Mouse (Mus musculus) ES-Bruce4 (cell line): ENCODE measurements around the gene Greb1. TPM values are rescaled to one million over a fixed set of nuclear protein-coding genes. Genes with fewer than 3 reads are reported as not detected.

ENCODE experiments used
- H3K27ac ChIP-seq: 2 replicates; pipeline ENCODE4 v1.5.1; 2012; ENCODE audit warnings: low read length, inconsistent platforms; ENCODE audit not compliant: insufficient read depth
- H3K27me3 ChIP-seq: 2 replicates; pipeline ENCODE4 v1.6.1; 2012; ENCODE audit warnings: mild to moderate bottlenecking, low read length, inconsistent platforms; ENCODE audit not compliant: control insufficient read depth, poor library complexity, insufficient read depth, severe bottlenecking
- H3K36me3 ChIP-seq: 2 replicates; pipeline ENCODE4 v1.6.1; 2012; ENCODE audit warnings: inconsistent platforms, mild to moderate bottlenecking, low read length, moderate library complexity; ENCODE audit not compliant: control insufficient read depth, poor library complexity, insufficient read depth, severe bottlenecking
- H3K4me1 ChIP-seq: one replicate; pipeline ENCODE4 v1.8.1; 2011; ENCODE audit warnings: low read length; ENCODE audit not compliant: control insufficient read depth, insufficient read depth
- H3K4me3 ChIP-seq: 2 replicates; pipeline ENCODE4 v1.5.1; 2011; ENCODE audit warnings: low read depth, mild to moderate bottlenecking, low read length
- H3K9ac ChIP-seq: 2 replicates; pipeline ENCODE4 v1.6.1; 2012; ENCODE audit warnings: low read depth, mild to moderate bottlenecking, inconsistent platforms; ENCODE audit not compliant: poor library complexity, severe bottlenecking
- H3K9me3 ChIP-seq: replicated peaks from 2 replicates; pipeline ENCODE4 v1.6.1; 2012; ENCODE audit warnings: mild to moderate bottlenecking, low read length, inconsistent platforms; ENCODE audit not compliant: control insufficient read depth, poor library complexity, insufficient read depth, severe bottlenecking
- CTCF ChIP-seq: IDR thresholded peaks from one replicate; pipeline ENCODE4 v1.8.1; 2011; ENCODE audit warnings: low read depth, low read length
- EP300 ChIP-seq: IDR thresholded peaks from 2 replicates; pipeline ENCODE4 v1.6.1; 2011; ENCODE audit warnings: low read depth, low read length; ENCODE audit not compliant: insufficient read depth
- POLR2A ChIP-seq: IDR thresholded peaks from one replicate; pipeline ENCODE4 v1.8.1; 2011; ENCODE audit warnings: low read length; ENCODE audit not compliant: insufficient read depth
- polyA plus RNA-seq: library from polyadenylated mRNA; stranded (reverse); fragments of >200 nt; gene quantifications from 2 replicates; pipeline ENCODE4 v1.2.4, GENCODE M21; 2011; ENCODE audit warnings: low read depth; ENCODE audit not compliant: missing spikeins, insufficient read depth, insufficient read length

Gene Greb1
- polyA plus RNA-seq, 1 experiment: 10.2 TPM

DNA sequence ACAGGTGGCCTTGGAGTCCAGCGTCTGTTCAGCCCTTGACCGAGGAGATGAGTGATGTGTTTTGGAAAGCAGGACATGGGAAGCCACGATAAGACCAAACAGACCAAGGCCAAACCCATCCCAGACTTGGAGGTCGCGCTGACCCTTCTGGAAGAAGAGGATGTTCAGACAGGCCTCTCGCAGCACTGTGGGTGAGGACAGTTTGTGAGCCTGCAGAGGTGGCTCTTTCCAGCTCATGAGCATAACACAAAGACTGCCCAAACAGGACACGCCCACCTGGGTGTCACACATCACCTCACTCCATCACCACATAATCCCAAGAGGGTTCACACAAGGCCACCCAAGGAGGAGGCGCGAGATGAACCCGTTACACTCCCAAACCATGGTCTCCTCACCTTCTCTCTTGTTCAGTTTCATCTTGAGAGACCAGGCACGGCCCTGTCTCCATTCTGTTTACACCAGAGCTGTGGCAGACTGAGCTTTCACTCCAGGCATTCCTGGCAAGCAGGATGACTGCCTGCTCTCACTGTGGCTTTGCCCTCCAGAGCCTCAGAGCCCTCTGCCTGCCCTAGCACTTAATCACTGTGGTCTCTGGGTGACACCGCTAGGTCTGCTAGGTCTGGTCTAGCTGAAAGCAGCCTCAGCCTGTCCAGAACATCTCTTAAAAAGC lies 35.8 kb downstream of the Greb1 start:
- H3K4me3 ChIP-seq: no peak overlapping the region
- no peak overlapping the region for H3K9ac ChIP-seq
- no peaks in the 10 kb centered on the region for H3K36me3 ChIP-seq
- no peak overlapping the region for H3K27ac ChIP-seq
- no peaks in the 10 kb centered on the region for H3K9me3 ChIP-seq
- TF ChIP-seq EP300 (no peak), CTCF (no peak), POLR2A (no peak)
- peaks cover 3% of the 10 kb centered on the region for H3K4me1 ChIP-seq
- no peaks in the 10 kb centered on the region for H3K27me3 ChIP-seq

DNA sequence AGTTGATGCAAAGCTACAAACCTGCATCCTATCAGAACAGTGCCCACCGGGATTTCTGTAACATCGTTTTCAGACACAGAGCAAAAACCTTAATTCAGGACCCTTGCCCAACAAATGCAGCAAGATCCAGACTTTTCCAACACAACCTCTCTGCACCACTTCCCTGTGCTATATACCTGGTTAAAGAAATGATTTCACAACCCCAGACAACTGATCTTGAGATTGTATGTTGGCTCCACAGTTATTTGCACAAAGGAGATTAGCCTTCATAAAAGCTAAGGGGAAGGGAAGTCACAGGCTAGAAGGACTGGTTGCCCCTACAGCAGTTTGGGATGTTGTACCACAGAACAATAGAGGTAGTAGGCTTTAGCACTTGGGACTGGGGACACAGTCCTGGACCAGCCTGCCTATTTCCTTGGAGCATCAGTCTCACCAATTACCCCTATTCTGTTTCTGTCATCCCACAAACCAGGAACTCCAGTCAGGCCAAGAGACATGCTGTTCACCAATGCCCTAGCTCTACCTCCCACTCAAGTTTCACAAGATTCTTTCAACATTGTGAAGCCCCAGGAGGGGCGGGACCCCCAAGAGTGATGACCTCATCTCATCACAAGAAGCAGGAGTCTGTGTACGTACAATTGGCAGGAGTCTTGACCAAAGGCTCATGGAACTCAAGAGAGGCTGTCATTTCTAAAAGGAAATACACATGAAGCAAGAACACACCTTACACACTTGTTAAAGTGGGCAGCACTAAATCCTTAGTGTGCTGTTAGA lies 36.9 kb downstream of the Greb1 start:
- Histone ChIP-seq H3K9ac (no peak overlapping the region), H3K27ac (no peak overlapping the region), H3K4me1 (peaks cover 3% of the 10 kb centered on the region), H3K36me3 (no peaks in the 10 kb centered on the region), H3K4me3 (no peak overlapping the region), H3K27me3 (no peaks in the 10 kb centered on the region), H3K9me3 (no peaks in the 10 kb centered on the region)
- TF ChIP-seq EP300 (no peak), POLR2A (no peak), CTCF (no peak)

DNA sequence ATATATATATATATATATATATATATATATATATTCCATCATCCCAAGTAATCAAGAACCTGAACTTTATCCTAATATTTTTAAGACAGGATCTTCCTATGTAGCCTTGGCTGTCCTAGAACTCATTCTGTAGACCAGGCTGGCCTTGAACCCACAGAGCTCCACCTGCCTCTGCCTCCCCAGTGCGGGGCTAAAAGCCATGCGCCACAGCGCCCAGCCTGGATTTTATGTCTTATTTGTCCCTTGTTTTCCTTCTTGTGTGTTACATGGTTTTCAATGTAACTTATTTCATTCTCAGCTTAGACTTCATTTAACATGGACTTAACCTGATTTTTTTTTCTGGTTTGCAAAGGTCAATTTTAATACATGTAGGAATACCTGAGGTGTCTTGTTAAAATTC lies 39.2 kb downstream of the Greb1 start:
- Histone ChIP-seq H3K4me3 (no peak overlapping the region), H3K4me1 (peaks cover 3% of the 10 kb centered on the region), H3K9ac (no peak overlapping the region), H3K36me3 (no peaks in the 10 kb centered on the region), H3K27me3 (no peaks in the 10 kb centered on the region), H3K27ac (no peak overlapping the region), H3K9me3 (no peaks in the 10 kb centered on the region)
- no peak for TF ChIP-seq POLR2A
- no peak for TF ChIP-seq CTCF
- no peak for TF ChIP-seq EP300

DNA sequence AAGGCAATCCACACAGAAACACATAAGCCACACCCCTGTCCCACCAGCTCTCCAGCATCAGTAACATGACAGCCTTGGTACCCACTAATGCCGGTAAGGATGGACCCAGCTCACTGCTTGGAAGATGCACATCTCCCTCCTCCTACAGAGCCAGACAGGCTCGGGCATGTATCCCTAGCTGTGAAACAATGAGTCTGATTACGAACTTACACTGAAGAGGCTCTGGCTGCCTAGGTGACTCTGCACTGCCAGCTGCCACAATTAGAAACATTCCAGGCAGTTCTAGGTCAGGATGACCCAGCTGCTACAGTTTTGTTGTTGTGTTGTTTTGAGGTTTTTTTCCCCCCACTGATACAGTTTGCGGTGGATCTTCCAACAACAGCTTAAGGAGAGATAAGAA lies 40.4 kb downstream of the Greb1 start:
- peak overlapping the region; percentile 45; the same call in 1 of the 2 replicates for H3K27ac ChIP-seq
- no peak overlapping the region for H3K4me3 ChIP-seq
- H3K9ac ChIP-seq: no peak overlapping the region
- no peaks in the 10 kb centered on the region for H3K9me3 ChIP-seq
- no peaks in the 10 kb centered on the region for H3K27me3 ChIP-seq
- H3K4me1 ChIP-seq: peaks cover 3% of the 10 kb centered on the region
- no peaks in the 10 kb centered on the region for H3K36me3 ChIP-seq
- TF ChIP-seq CTCF (no peak), EP300 (0 out of 2 replicates have a peak, but pooled peaks have one; percentile 27), POLR2A (no peak)

DNA sequence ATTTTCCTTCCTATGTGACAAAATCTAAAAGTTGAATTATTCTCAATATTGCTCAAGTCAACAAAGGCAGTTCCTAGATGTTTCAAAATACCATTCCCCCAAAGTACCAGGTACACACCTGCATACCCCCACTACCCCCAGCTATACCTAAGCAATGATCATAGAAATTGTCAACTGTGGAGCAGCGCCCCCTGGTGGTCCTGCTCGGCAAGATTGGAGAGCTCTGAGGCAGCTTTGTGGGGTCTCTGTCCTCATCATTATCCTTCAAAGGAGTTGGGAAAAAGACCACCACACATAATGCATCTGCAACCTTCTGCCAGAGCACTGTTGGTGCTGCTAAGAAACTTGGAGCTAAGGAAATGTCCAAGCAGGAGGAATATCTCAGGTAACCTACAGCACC lies 46.4 kb downstream of the Greb1 start:
- no peaks in the 10 kb centered on the region for H3K36me3 ChIP-seq
- H3K9me3 ChIP-seq: no peaks in the 10 kb centered on the region
- H3K27me3 ChIP-seq: no peaks in the 10 kb centered on the region
- H3K4me3 ChIP-seq: no peak overlapping the region
- no peak overlapping the region for H3K9ac ChIP-seq
- TF ChIP-seq CTCF (peak; percentile 86), EP300 (no peak)
- H3K27ac ChIP-seq: no peak overlapping the region
- H3K4me1 ChIP-seq: no peaks in the 10 kb centered on the region

DNA sequence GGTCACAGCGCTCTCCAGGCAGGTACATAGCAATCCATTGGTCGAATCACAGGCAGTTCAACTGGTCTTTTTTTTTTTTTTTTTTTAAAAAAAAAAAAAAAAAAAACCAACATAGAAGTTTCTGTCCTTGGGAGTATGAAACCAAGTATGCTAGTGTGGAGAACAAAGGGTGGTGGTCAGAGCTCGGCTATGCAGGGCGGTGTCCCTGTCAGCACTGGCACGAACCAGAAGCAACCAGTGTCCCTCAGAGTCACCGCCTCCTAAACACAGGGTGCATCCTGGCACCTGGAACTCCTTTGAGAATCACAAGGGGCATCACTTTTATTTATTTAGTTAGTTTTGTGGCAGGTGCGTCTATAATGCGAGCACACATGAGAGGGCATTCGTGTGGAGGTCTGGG lies 47.1 kb downstream of the Greb1 start:
- no peaks in the 10 kb centered on the region for H3K9me3 ChIP-seq

More for the DNA sequence above, 47.1 kb downstream of the Greb1 start:
- H3K9ac ChIP-seq: no peak overlapping the region
- no peaks in the 10 kb centered on the region for H3K36me3 ChIP-seq
- no peak overlapping the region for H3K4me3 ChIP-seq
- no peaks in the 10 kb centered on the region for H3K4me1 ChIP-seq
- TF ChIP-seq EP300: no peak
- TF ChIP-seq CTCF: no peak
- TF ChIP-seq POLR2A: no peak
- no peaks in the 10 kb centered on the region for H3K27me3 ChIP-seq
- H3K27ac ChIP-seq: no peak overlapping the region
